ENCODE assay signal across 17 mouse cellular contexts in genomic region chrX:41607181-41607580, GRCm38 (mm10).
"Had no signal": no experiment of that assay in that cellular context is flagged by ENCODE, and none has a peak within 500 bp of the region (broad histone marks: within the 10 kb centered on the region; RNA-seq: fewer than 3 reads in every experiment).

No protein-coding gene starts in this region.

- H3K36me3 ChIP-seq: lung, embryonic 15.5 days; midbrain, embryonic 15.5 days; neural tube, embryonic 12.5 days; stomach, embryonic 15.5 days had no signal

- H3K9ac ChIP-seq: lung, embryonic 15.5 days; midbrain, embryonic 13.5 days; midbrain, embryonic 15.5 days; neural tube, embryonic 12.5 days; stomach, embryonic 15.5 days had no signal

- H3K9me3 ChIP-seq: lung, embryonic 15.5 days; megakaryocyte, embryonic 14.5 days; midbrain, embryonic 13.5 days; midbrain, embryonic 15.5 days; neural tube, embryonic 12.5 days; stomach, embryonic 15.5 days had no signal

- DNase-seq: lung, adult 2 months; lung, postnatal 14 days; lung, postnatal 36 days; right cerebral cortex, postnatal 14 days; thymus, adult 2 months; thymus, postnatal 25 days; thymus, postnatal 4 days had no signal

- H3K4me2 ChIP-seq: lung, embryonic 15.5 days; midbrain, embryonic 11.5 days; midbrain, embryonic 13.5 days; midbrain, embryonic 15.5 days; neural tube, embryonic 12.5 days; stomach, embryonic 15.5 days had no signal

- H3K4me1 ChIP-seq: lung, embryonic 15.5 days; megakaryocyte, embryonic 14.5 days; midbrain, embryonic 13.5 days; midbrain, embryonic 15.5 days; neural tube, embryonic 12.5 days; stomach, embryonic 15.5 days had no signal

- ATAC-seq: lung, postnatal 0 days; midbrain, embryonic 13.5 days; midbrain, embryonic 15.5 days had no signal

- H3K27me3 ChIP-seq: lung, embryonic 15.5 days; midbrain, embryonic 13.5 days; midbrain, embryonic 15.5 days; neural tube, embryonic 12.5 days; stomach, embryonic 15.5 days had no signal

- H3K27ac ChIP-seq: lung, embryonic 15.5 days; macrophage; midbrain, embryonic 13.5 days; midbrain, embryonic 15.5 days; neural tube, embryonic 12.5 days; stomach, embryonic 15.5 days; stomach, postnatal 0 days had no signal

- H3K4me3 ChIP-seq: lung, embryonic 15.5 days; megakaryocyte, embryonic 14.5 days; midbrain, embryonic 13.5 days; midbrain, embryonic 15.5 days; neural tube, embryonic 12.5 days; stomach, embryonic 15.5 days had no signal
